Mouse (Mus musculus) midbrain, embryonic 11.5 days (tissue): ENCODE measurements around the gene Nifk. TPM values are rescaled to one million over a fixed set of nuclear protein-coding genes. Genes with fewer than 3 reads are reported as not detected.

ENCODE experiments used
- ATAC-seq: fragments of 200-750 bp; cut with Nextera tagmentation; 2 replicates; pipeline ENCODE4 v1.8.0; 2017; ENCODE audit warnings: moderate TSS enrichment, moderate library complexity; ENCODE audit not compliant: low FRiP score
- DNase-seq: peaks from one replicate; pipeline ENCODE4 v3.0.0; 2015; ENCODE audit warnings: low spot score; ENCODE audit errors: missing footprints
- H3K27ac ChIP-seq: fragments of 300-500 bp; sonication (generic); 2 replicates; pipeline ENCODE4 v1.5.1; 2014; ENCODE audit warnings: low read depth, low read length
- H3K27me3 ChIP-seq: fragments of 300-500 bp; sonication (generic); 2 replicates; pipeline ENCODE4 v1.6.1; 2014; ENCODE audit warnings: mild to moderate bottlenecking, low read length, moderate library complexity, mixed read lengths; ENCODE audit not compliant: control insufficient read depth, insufficient read depth
- H3K36me3 ChIP-seq: fragments of 300-500 bp; sonication (generic); 2 replicates; pipeline ENCODE4 v1.6.1; 2014; ENCODE audit warnings: mild to moderate bottlenecking, low read length, moderate library complexity, mixed read lengths; ENCODE audit not compliant: control insufficient read depth, insufficient read depth
- H3K4me1 ChIP-seq: fragments of 300-500 bp; sonication (generic); 2 replicates; pipeline ENCODE4 v1.6.1; 2014; ENCODE audit warnings: low read length; ENCODE audit not compliant: control insufficient read depth, insufficient read depth
- H3K4me2 ChIP-seq: fragments of 300-500 bp; sonication (generic); 2 replicates; pipeline ENCODE4 v1.6.1; 2014; ENCODE audit warnings: mild to moderate bottlenecking, moderate library complexity
- H3K4me3 ChIP-seq: fragments of 300-500 bp; sonication (generic); 2 replicates; pipeline ENCODE4 v1.5.1; 2014; ENCODE audit warnings: low read depth, low read length
- H3K9ac ChIP-seq: fragments of 300-500 bp; sonication (generic); 2 replicates; pipeline ENCODE4 v1.6.1; 2014; ENCODE audit warnings: low read length
- H3K9me3 ChIP-seq: fragments of 300-500 bp; sonication (generic); 2 replicates; pipeline ENCODE4 v1.6.1; 2016; ENCODE audit warnings: low read length; ENCODE audit not compliant: control insufficient read depth
- WGBS: fragments of 180-500 bp; shearing (Covaris S2); extraction: QIAGEN DNeasy Blood & Tissue Kit; methylation state at CpG from one replicate; pipeline ENCODE4 v1.1.7; 2014; 5-methylcytosine and 5-hydroxymethylcytosine counted together
- polyA plus RNA-seq: library from polyadenylated mRNA; unstranded; fragments of >200 nt; fragmentation: Nextera tagmentation; extraction: Ambion mirVana; gene quantifications from 2 replicates; pipeline ENCODE4 v1.2.1, GENCODE M21; 2014

The Nifk gene
- polyA plus RNA-seq, 1 experiment from 2014 or later, result 104 TPM

DNA sequence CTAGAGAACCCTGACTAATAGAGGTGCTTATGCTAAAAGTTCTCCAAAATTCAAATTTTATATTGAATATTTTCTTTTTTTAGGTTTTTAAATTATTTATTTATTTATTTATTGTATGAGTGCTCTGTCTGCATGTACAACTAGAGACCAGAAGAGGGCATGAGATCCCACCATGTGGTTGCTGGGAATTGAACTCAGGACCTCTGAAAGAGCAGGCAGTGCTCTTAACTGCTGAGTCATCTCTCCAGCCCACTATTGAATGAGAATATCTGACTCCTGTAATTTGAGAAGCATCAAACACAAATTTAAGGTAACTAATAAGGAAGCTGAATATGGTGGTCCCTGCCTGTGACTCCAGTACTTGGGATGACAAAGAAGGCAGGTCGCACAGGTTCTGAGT lies 46.3 kb downstream of the Nifk start:
- WGBS, result 88% methylated on average over 1 of the region's 1 CpGs

DNA sequence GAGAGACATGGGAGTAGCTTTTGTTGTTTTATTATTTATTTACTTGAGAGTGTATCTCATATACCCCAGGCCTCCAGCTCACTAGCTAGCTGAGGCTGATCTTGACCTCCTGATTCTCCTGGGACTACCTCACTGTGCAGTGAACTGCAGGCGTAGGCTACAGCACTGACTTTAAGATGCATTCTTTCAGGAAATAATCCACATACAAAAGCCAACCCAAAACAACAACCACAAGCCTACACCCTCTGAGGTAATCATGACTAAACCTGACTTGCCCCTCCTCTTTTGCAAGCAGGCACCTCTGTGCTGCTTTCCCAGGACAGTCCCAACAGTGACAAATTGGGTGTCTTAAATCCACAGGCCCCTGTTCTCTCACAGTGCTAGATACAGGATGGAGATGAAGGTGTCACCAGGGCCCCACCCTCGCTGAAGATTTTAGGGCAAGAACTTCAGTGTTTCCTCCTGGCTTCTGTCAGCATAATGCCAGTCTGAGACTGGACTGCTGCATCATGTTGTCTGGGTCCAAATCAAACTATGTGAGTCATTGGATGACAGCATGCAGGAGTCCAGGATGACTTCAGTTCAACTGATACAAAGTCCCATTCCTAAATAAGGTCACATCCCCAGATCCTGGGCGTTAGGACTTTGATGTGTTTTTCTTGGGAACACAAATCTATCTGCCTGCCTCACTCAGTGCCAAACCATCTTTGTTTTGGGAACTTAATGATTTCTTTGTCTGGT lies 47.3 kb downstream of the Nifk start:
- DNase-seq (no peak), ATAC-seq (no peak)
- no peak overlapping the region for H3K4me3 ChIP-seq
- H3K4me2 ChIP-seq, result no peak overlapping the region
- no peaks in the 10 kb centered on the region for H3K9me3 ChIP-seq
- H3K36me3 ChIP-seq, result no peaks in the 10 kb centered on the region
- H3K4me1 ChIP-seq, result no peaks in the 10 kb centered on the region
- H3K27ac ChIP-seq, result no peak overlapping the region
- no peak overlapping the region for H3K9ac ChIP-seq
- H3K27me3 ChIP-seq, result no peaks in the 10 kb centered on the region
- WGBS, result 71% methylated on average over 3 of the region's 3 CpGs

More for the DNA sequence above, 46.3 kb downstream of the Nifk start:
- H3K9me3 ChIP-seq, result no peaks in the 10 kb centered on the region
- H3K36me3 ChIP-seq, result no peaks in the 10 kb centered on the region
- ATAC-seq, result no peak
- H3K27ac ChIP-seq, result no peak overlapping the region
- H3K4me2 ChIP-seq, result no peak overlapping the region
- no peak for DNase-seq
- H3K4me3 ChIP-seq, result no peak overlapping the region
- H3K27me3 ChIP-seq, result no peaks in the 10 kb centered on the region
- H3K4me1 ChIP-seq, result no peaks in the 10 kb centered on the region
- H3K9ac ChIP-seq, result no peak overlapping the region

DNA sequence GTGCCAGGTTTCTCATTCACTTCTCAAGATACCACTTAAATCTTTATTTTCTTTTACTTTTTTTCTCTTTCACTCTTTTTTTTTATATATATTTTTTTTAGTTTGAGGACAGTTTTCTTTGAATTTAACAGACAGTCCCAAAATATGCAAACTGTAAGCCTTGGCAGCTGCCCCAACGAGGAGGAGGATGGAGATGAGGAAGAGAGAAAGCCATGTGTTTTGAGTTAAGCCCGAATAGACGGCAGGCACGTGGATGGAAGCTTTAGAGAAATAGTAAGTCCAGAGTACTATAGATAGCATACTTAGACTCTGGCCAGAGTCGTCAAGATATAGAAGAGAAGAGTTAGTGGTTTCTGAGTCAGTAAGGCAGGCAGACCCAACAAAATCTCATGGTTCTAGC lies 56.1 kb downstream of the Nifk start:
- no peak overlapping the region for H3K4me2 ChIP-seq
- 79% methylated on average over 5 of the region's 5 CpGs for WGBS
- no peaks in the 10 kb centered on the region for H3K9me3 ChIP-seq
- ATAC-seq (no peak), DNase-seq (no peak)
- H3K4me1 ChIP-seq, result no peaks in the 10 kb centered on the region
- no peak overlapping the region for H3K4me3 ChIP-seq
- H3K9ac ChIP-seq, result no peak overlapping the region
- no peaks in the 10 kb centered on the region for H3K27me3 ChIP-seq
- no peak overlapping the region for H3K27ac ChIP-seq
- H3K36me3 ChIP-seq, result no peaks in the 10 kb centered on the region

DNA sequence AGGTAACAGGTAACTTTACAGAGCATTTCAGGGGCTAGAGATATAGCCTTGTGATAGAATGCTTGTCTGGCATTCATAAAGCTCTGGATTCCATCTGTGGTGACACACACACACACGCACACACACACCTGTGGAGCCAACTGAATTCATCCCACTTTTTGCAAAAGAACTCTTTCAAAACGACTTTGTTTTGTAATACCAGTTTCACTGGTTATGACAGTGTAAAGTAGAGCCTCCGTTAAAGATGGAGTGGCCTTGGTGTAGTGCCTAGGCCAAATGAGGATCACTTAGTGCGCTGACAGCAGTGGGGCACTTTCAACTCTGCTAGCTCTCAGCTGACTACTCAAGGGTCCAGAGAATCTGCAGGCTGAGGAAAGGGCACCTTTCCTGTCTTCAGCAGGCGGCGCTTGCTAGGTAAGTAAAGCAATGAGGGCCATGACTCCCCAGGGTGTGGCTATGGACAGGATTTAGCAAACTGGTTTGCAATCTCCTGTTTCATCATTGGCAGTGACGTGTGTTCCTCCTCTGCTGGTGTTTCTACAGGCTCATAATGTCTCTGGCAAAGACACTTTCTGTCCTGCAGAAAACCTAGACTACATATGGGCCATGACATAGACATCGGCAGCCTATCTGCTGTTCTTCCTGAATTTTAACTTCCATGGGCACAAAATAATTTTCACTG lies 58.6 kb downstream of the Nifk start:
- H3K9ac ChIP-seq, result no peak overlapping the region
- DNase-seq, result no peak
- WGBS, result 83% methylated on average over 8 of the region's 8 CpGs
- no peaks in the 10 kb centered on the region for H3K4me1 ChIP-seq
- no peak overlapping the region for H3K4me2 ChIP-seq
- no peak overlapping the region for H3K4me3 ChIP-seq
- no peak overlapping the region for H3K27ac ChIP-seq
- no peaks in the 10 kb centered on the region for H3K27me3 ChIP-seq
- ATAC-seq, result no peak
- no peaks in the 10 kb centered on the region for H3K36me3 ChIP-seq
- no peaks in the 10 kb centered on the region for H3K9me3 ChIP-seq

Other genes starting within 250 kb of the Nifk start
- gene Gm29106, start 145.3 kb upstream of the Nifk start, polyA plus RNA-seq, result 0.21 and 0.23 TPM in 2 replicates
- gene Tsn, start 10.1 kb upstream of the Nifk start, polyA plus RNA-seq, result 445 and 473 TPM in 2 replicates
- gene Clasp1, start 67.2 kb downstream of the Nifk start, polyA plus RNA-seq, result 90.6 and 96.8 TPM in 2 replicates